In the genomic region with DNA sequence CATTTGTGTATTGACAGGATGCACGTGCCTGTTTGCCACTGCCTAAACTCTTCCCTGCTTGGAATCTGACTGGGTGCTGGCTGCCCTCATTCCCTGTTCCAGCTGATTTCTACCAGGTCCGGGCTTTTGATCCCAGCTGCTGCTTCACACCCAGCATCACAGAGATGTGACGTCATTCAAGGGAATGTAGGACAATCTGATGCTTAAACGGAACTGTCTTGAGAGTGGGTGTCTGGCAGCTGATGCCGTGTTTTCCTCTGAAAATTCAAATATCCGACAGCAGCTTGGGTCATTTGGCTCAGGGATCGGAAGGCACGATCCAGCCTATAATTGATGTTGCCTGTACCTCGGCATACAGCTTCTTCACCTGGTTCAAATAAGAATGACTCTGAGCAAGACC, we compare ENCODE assay signal across 14 mouse cellular contexts.
"Had no signal": no experiment of that assay in that cellular context is flagged by ENCODE, and none has a peak within 500 bp of the region (broad histone marks: within the 10 kb centered on the region; RNA-seq: fewer than 3 reads in every experiment).

No protein-coding gene starts in this region.

- ATAC-seq: intestine, embryonic 15.5 days; liver, postnatal 0 days; lung, postnatal 0 days; midbrain, embryonic 15.5 days had no signal

- DNase-seq: kidney, adult 11 months; kidney, adult 8-10 months; kidney, postnatal 10 days; kidney, postnatal 36 days; layer of hippocampus, postnatal 36 days; left cerebral cortex, postnatal 4 days; liver, postnatal 0 days; lung, embryonic 14.5 days; thymus, adult 2 months; thymus, postnatal 14 days; thymus, postnatal 4 days had no signal
